Mouse (Mus musculus): Measurements from ENCODE around the gene Galr3. TPM values are rescaled to one million over a fixed set of nuclear protein-coding genes. Genes with fewer than 3 reads are reported as not detected.
A peak's percentile ranks its signal among the peaks of the same experiment; 100 is the strongest.

Gene Galr3
- total and polyA plus RNA-seq, 3 experiments: 0.70 to 1.6 (median 1.2) TPM

DNA sequence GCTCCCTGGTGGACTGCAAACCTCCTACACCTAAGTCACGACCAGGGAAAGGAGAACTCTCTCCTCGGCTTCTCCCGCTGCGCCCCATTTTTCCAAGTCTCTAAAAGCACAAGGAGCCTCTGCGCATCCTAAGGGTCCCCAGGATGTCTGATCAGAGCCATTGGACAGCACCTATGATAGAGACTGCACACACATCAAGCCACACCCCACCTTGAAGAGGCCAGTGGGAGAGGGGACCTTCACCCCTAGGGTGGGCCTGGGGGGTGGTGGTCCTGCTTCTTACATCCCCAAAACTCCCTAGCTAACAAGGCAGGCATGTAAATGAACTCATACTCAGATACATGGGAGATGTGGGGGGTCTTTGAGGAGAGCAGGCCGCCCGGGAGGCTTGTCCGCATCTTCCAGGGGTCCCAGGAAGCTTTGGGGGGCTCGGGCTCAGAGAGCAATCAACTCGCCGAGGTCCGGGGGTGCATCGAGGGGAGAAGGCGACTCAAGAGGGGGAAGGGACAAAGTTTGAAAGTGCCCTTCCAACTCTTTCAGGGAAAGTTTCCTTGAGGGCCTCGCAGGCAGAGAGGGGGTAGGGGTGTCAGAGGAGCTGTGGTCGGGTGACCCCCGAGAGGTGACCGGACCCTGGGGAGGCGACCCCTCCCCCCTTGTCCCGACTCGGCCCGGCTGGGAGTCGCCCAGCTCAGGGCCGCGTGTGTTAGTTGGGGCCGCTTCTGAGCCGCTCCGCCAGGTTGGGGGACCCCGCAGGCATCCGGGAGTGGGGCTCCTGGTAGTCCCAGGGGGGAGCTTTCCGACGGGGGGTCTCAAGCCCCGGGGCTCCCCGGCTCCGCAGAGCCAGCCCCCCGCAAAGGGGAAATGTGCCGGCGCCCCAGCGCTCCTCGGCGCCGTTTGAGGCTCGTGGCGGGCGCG is 14.1 kb upstream of the Galr3 start:
- Histone ChIP-seq H3K79me2 (replicated peaks; ENCODE audit: control insufficient read depth, extremely low read depth, insufficient read depth, poor library complexity, severe bottlenecking) (no peaks in the 10 kb centered on the region), H3K9me3 (replicated peaks; ENCODE audit: low read length) (peaks cover 9% of the 10 kb centered on the region), H3K4me1 (ENCODE audit: control insufficient read depth in 1 of 2, insufficient read depth in 2 of 2) (peaks cover 0 to 28% of the 10 kb centered on the region in 2 experiments; a peak in 2 of 4 replicates), H3K9ac (ENCODE audit: insufficient read depth, low read depth) (peak overlapping the region; percentile 81), H3K4me3 (replicated peaks in 1 of 3; ENCODE audit: low read depth in 2 of 3, low read length in 2 of 3, poor library complexity in 1 of 3) (peak overlapping the region; percentile 32 to 68 (median 47)), H3K4me2 (ENCODE audit: insufficient read depth, low read depth, poor library complexity, severe bottlenecking) (peak overlapping the region; percentile 97), H3K27ac (ENCODE audit: insufficient read depth, low read depth) (no peak overlapping the region), H3K27me3 (replicated peaks) (peaks cover 92% of the 10 kb centered on the region), H3K36me3 (replicated peaks in 1 of 2; ENCODE audit: control insufficient read depth in 1 of 2, insufficient read depth in 1 of 2, low read length in 1 of 2) (no peaks in the 10 kb centered on the region)
- in situ Hi-C loops (cut with MboI; ENCODE audit: low pct_ligation_motif_present, low pct_unique_long_range_greater_than_20kb, low sequenced_read_pairs): no loop called here
- peak; percentile 53 for TF ChIP-seq CHD2 (IDR thresholded peaks at IDR 0.05; ENCODE audit: low read length)
- no peak for TF ChIP-seq NRF1 (IDR thresholded peaks at IDR 0.05; ENCODE audit: low read depth, low read length)
- dilution Hi-C loops (cut with MboI; ENCODE audit: extremely low pct_ligation_motif_present, extremely low pct_unique_long_range_greater_than_20kb, low sequenced_read_pairs): no loop called here
- DNase-seq (ENCODE audit: extremely low read depth): no peak

DNA sequence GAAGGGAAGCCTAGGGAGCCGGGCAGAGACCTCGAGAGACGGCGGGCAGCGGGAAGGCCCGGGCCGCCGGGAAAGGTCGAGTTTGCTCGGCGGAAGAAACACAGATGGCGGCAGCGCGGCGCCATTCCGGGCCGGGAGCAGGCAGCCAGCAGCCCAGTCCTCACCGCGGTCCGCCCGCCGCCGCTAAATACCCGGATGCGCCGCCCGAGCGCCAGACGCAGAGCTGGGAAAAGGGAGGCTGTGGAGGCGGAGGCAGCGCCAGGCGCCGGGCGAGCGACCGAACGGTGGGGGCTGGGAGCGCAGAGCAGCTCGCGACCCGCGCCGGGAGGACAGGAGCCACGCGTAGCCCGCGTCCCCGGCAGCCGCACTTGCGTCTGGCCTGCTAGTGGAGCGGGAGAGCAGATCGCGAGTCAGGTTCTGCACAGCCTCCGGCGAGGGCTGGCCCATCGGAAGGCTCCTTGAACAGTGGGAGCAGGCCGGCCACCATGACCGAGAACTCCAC is 13.4 kb upstream of the Galr3 start, which contains the start of gene H1f0:
H1f0 (plus strand) TSS at position 214 of the 502 bp plus-strand sequence.
- peak; percentile 52 for DNase-seq (ENCODE audit: extremely low read depth)

More for the DNA sequence above, 13.4 kb upstream of the Galr3 start, which contains the start of gene H1f0:
- peak within 1 kb of the TSS; percentile 46 to 68 (median 47) for H3K4me3 ChIP-seq (replicated peaks in 1 of 3; ENCODE audit: low read depth in 2 of 3, low read length in 2 of 3, poor library complexity in 1 of 3)
- no peaks in the 10 kb centered on the region for H3K36me3 ChIP-seq (replicated peaks in 1 of 2; ENCODE audit: control insufficient read depth in 1 of 2, insufficient read depth in 1 of 2, low read length in 1 of 2)
- H3K9me3 ChIP-seq (replicated peaks; ENCODE audit: low read length): peaks cover 9% of the 10 kb centered on the region
- TF ChIP-seq ELF1 (IDR thresholded peaks at IDR 0.05; ENCODE audit: low read depth, low read length) (peak; percentile 27; the same call in 1 of the 2 replicates), POLR2A (IDR thresholded peaks at IDR 0.05; ENCODE audit: low read depth, low read length) (peak; percentile 84), ETS1 (conservative IDR thresholded peaks at IDR 0.05; ENCODE audit: low read depth, low read length) (no peak), POLR2AphosphoS2 (IDR thresholded peaks at IDR 0.05; ENCODE audit: low read depth, low read length) (peak; percentile 64; the same call in 1 of the 2 replicates), TBP (conservative IDR thresholded peaks at IDR 0.05; ENCODE audit: low read depth, low read length) (peak; percentile 52; the same call in 1 of the 2 replicates), CHD2 (IDR thresholded peaks at IDR 0.05; ENCODE audit: low read length) (no peak), SIN3A (IDR thresholded peaks at IDR 0.05; ENCODE audit: low read length) (no peak), MXI1 (IDR thresholded peaks at IDR 0.05; ENCODE audit: low read depth, low read length) (peak; percentile 52; the same call in 1 of the 2 replicates), UBTF (IDR thresholded peaks at IDR 0.05; ENCODE audit: low read depth, low read length) (peak; percentile 75; the same call in 1 of the 2 replicates), MAFK (IDR thresholded peaks at IDR 0.05; ENCODE audit: insufficient replicate concordance, low read length) (no peak), RAD21 (IDR thresholded peaks at IDR 0.05; ENCODE audit: low read depth, low read length) (no peak), TCF12 (IDR thresholded peaks at IDR 0.05; ENCODE audit: low read depth, low read length) (peak; percentile 98), NRF1 (IDR thresholded peaks at IDR 0.05; ENCODE audit: low read depth, low read length) (peak; percentile 46), MAX (IDR thresholded peaks at IDR 0.05; ENCODE audit: low read length) (peak; percentile 44; the same call in 1 of the 2 replicates), MAZ (IDR thresholded peaks at IDR 0.05; ENCODE audit: low read depth, low read length) (peak; percentile 30; the same call in 1 of the 2 replicates), ZNF384 (IDR thresholded peaks at IDR 0.05; ENCODE audit: low read depth, low read length) (no peak), SMC3 (IDR thresholded peaks at IDR 0.05; ENCODE audit: low read depth, low read length) (no peak), ZKSCAN1 (IDR thresholded peaks at IDR 0.05; ENCODE audit: borderline replicate concordance, low read depth, low read length) (no peak), KAT2A (IDR thresholded peaks at IDR 0.05; ENCODE audit: insufficient replicate concordance, low read length) (no peak), BHLHE40 (IDR thresholded peaks at IDR 0.05; ENCODE audit: low read depth, low read length) (no peak), ZMIZ1 (IDR thresholded peaks at IDR 0.05; ENCODE audit: low read depth, low read length) (peak; percentile 99), NELFE (IDR thresholded peaks at IDR 0.05; ENCODE audit: low read depth, low read length) (peak; percentile 87), CHD1 (IDR thresholded peaks at IDR 0.05; ENCODE audit: low read depth, low read length) (no peak), RCOR1 (conservative IDR thresholded peaks at IDR 0.05; ENCODE audit: low read depth, low read length) (no peak), HCFC1 (IDR thresholded peaks at IDR 0.05; ENCODE audit: low read depth, low read length) (peak; percentile 25; the same call in 1 of the 2 replicates), IRF4 (IDR thresholded peaks at IDR 0.05; ENCODE audit: low read depth, low read length) (no peak), MEF2A (IDR thresholded peaks at IDR 0.05; ENCODE audit: borderline replicate concordance, low read depth, low read length) (0 out of 2 replicates have a peak, but pooled peaks have one; percentile 30)
- in situ Hi-C loops (cut with MboI; ENCODE audit: low pct_ligation_motif_present, low pct_unique_long_range_greater_than_20kb, low sequenced_read_pairs) (no loop called here), dilution Hi-C loops (cut with MboI; ENCODE audit: extremely low pct_ligation_motif_present, extremely low pct_unique_long_range_greater_than_20kb, low sequenced_read_pairs) (no loop called here)
- peaks cover 0 to 28% of the 10 kb centered on the region in 2 experiments; a peak in 2 of 4 replicates for H3K4me1 ChIP-seq (ENCODE audit: control insufficient read depth in 1 of 2, insufficient read depth in 2 of 2)
- H3K4me2 ChIP-seq (ENCODE audit: insufficient read depth, low read depth, poor library complexity, severe bottlenecking): peak within 1 kb of the TSS; percentile 97
- peak within 1 kb of the TSS; percentile 81 for H3K9ac ChIP-seq (ENCODE audit: insufficient read depth, low read depth)
- H3K27ac ChIP-seq (ENCODE audit: insufficient read depth, low read depth): peak within 1 kb of the TSS; percentile 31
- H3K27me3 ChIP-seq (replicated peaks): peaks cover 88% of the 10 kb centered on the region
- no peaks in the 10 kb centered on the region for H3K79me2 ChIP-seq (replicated peaks; ENCODE audit: control insufficient read depth, extremely low read depth, insufficient read depth, poor library complexity, severe bottlenecking)

Measured in CH12.LX (cell line).